Mouse (Mus musculus) kidney, adult 2 months (tissue): ENCODE data around the gene Snap91.

Experiments
- CTCF ChIP-seq: fragments of 200-500 bp; conservative IDR thresholded peaks from 2 replicates; pipeline ENCODE4 v1.5.1; 2011; ENCODE audit warnings: low read depth, mild to moderate bottlenecking, control low read depth, low read length, moderate library complexity, mixed read lengths; ENCODE audit not compliant: insufficient read depth, insufficient read length
- POLR2A ChIP-seq: fragments of 200-500 bp; IDR thresholded peaks from one replicate; pipeline ENCODE4 v1.6.1; 2011; ENCODE audit warnings: low read depth, low read length, control low read depth

DNA sequence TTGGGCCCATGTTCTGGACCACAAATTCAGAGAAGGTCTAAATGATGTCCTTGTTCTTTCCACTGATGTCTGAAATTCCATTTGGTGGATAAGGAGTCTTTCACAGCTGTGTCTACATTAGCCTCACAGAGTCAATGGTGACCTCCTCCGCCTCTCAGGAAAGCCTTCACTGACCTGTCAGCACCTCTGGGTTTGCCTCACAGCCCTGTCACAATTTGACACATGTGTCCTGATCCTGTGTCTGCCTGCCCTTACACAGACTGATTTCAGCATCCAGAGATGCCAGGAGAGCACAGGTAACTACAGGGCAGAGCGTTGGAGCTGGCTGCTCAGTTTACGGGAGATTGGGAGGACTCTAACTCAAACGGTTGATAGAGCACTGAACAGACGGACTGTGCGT lies 45.2 kb upstream of the Snap91 start:
- no peak for TF ChIP-seq POLR2A
- no peak for TF ChIP-seq CTCF
